Mouse (Mus musculus) E14TG2a.4 (cell line): ENCODE measurements around the gene Ifit1bl1.

Experiments used
- H3K27me3 ChIP-seq: 2 replicates; pipeline ENCODE4 v1.6.1; 2014; ENCODE audit warnings: low read length, control low read depth; ENCODE audit not compliant: insufficient read depth
- H3K36me3 ChIP-seq: 2 replicates; pipeline ENCODE4 v1.6.1; 2014; ENCODE audit warnings: low read length, control low read depth; ENCODE audit not compliant: insufficient read depth
- H3K4me1 ChIP-seq: replicated peaks from 2 replicates; pipeline ENCODE4 v1.6.1; 2014; ENCODE audit warnings: low read depth, low read length, control low read depth
- H3K4me3 ChIP-seq: replicated peaks from 2 replicates; pipeline ENCODE4 v1.5.1; 2014; ENCODE audit warnings: mild to moderate bottlenecking, low read length
- H3K9me3 ChIP-seq: 2 replicates; pipeline ENCODE4 v1.6.1; 2014; ENCODE audit warnings: low read length, control low read depth
- CTCF ChIP-seq: conservative IDR thresholded peaks from 2 replicates; pipeline ENCODE4 v1.5.1; 2014; ENCODE audit warnings: low read length
- NANOG ChIP-seq: IDR thresholded peaks from 2 replicates; pipeline ENCODE4 v1.6.1; 2014; ENCODE audit warnings: borderline replicate concordance, low read length, mixed read lengths
- POU5F1 ChIP-seq: IDR thresholded peaks from 2 replicates; pipeline ENCODE4 v1.6.1; 2014; ENCODE audit warnings: low read length, borderline replicate concordance

The Ifit1bl1 gene

GRCm38 (mm10) chr19:34573650-34574049, 28.1 kb downstream of the Ifit1bl1 start:
- Histone ChIP-seq H3K36me3 (no peaks in the 10 kb centered on the region), H3K4me3 (no peak overlapping the region), H3K9me3 (no peaks in the 10 kb centered on the region), H3K4me1 (no peaks in the 10 kb centered on the region), H3K27me3 (no peaks in the 10 kb centered on the region)
- TF ChIP-seq CTCF, result no peak

- no peaks in the 10 kb centered on the region for H3K27me3 ChIP-seq
- no peak overlapping the region for H3K4me3 ChIP-seq
- H3K9me3 ChIP-seq, result no peaks in the 10 kb centered on the region
- H3K36me3 ChIP-seq, result no peaks in the 10 kb centered on the region
- no peaks in the 10 kb centered on the region for H3K4me1 ChIP-seq
- TF ChIP-seq CTCF, result no peak
- no peak for TF ChIP-seq NANOG
- no peak for TF ChIP-seq POU5F1
Observed at GRCm38 (mm10) chr19:34571080-34571479, 30.7 kb downstream of the Ifit1bl1 start.

- no peak for TF ChIP-seq NANOG
- TF ChIP-seq CTCF, result no peak
- no peak for TF ChIP-seq POU5F1
- no peak overlapping the region for H3K4me3 ChIP-seq
- H3K27me3 ChIP-seq, result no peaks in the 10 kb centered on the region
- no peaks in the 10 kb centered on the region for H3K36me3 ChIP-seq
- H3K4me1 ChIP-seq, result no peaks in the 10 kb centered on the region
- no peaks in the 10 kb centered on the region for H3K9me3 ChIP-seq
Observed at GRCm38 (mm10) chr19:34569896-34570476, 31.8 kb downstream of the Ifit1bl1 start.

GRCm38 (mm10) chr19:34568988-34569895, 32.5 kb downstream of the Ifit1bl1 start:
- H3K27me3 ChIP-seq, result no peaks in the 10 kb centered on the region
- no peaks in the 10 kb centered on the region for H3K4me1 ChIP-seq
- TF ChIP-seq POU5F1 (no peak), NANOG (no peak), CTCF (no peak)
- no peak overlapping the region for H3K4me3 ChIP-seq
- no peaks in the 10 kb centered on the region for H3K36me3 ChIP-seq
- no peaks in the 10 kb centered on the region for H3K9me3 ChIP-seq

GRCm38 (mm10) chr19:34566178-34566784, 35.5 kb downstream of the Ifit1bl1 start:
- Histone ChIP-seq H3K4me3 (no peak overlapping the region), H3K4me1 (no peaks in the 10 kb centered on the region), H3K27me3 (no peaks in the 10 kb centered on the region), H3K36me3 (no peaks in the 10 kb centered on the region), H3K9me3 (no peaks in the 10 kb centered on the region)
- TF ChIP-seq POU5F1, result no peak
- no peak for TF ChIP-seq NANOG
- no peak for TF ChIP-seq CTCF

- Histone ChIP-seq H3K4me3 (no peak overlapping the region), H3K36me3 (no peaks in the 10 kb centered on the region), H3K27me3 (no peaks in the 10 kb centered on the region), H3K4me1 (no peaks in the 10 kb centered on the region), H3K9me3 (no peaks in the 10 kb centered on the region)
- TF ChIP-seq CTCF (no peak), NANOG (no peak)
Observed at GRCm38 (mm10) chr19:34562556-34562955, 39.2 kb downstream of the Ifit1bl1 start.

GRCm38 (mm10) chr19:34556621-34557020, 45.1 kb downstream of the Ifit1bl1 start:
- TF ChIP-seq CTCF, result no peak
- TF ChIP-seq NANOG, result no peak
- Histone ChIP-seq H3K9me3 (peaks cover 2% of the 10 kb centered on the region; the same call in 1 of the 2 replicates), H3K4me3 (no peak overlapping the region), H3K36me3 (no peaks in the 10 kb centered on the region), H3K4me1 (peaks cover 6% of the 10 kb centered on the region; the same call in 1 of the 2 replicates), H3K27me3 (no peaks in the 10 kb centered on the region)

GRCm38 (mm10) chr19:34554061-34554460, 47.7 kb downstream of the Ifit1bl1 start:
- TF ChIP-seq NANOG, result no peak
- TF ChIP-seq POU5F1, result no peak
- no peak for TF ChIP-seq CTCF
- Histone ChIP-seq H3K4me3 (no peak overlapping the region), H3K4me1 (peaks cover 13% of the 10 kb centered on the region), H3K27me3 (no peaks in the 10 kb centered on the region), H3K36me3 (no peaks in the 10 kb centered on the region), H3K9me3 (peaks cover 2% of the 10 kb centered on the region; the same call in 1 of the 2 replicates)
